Mouse (Mus musculus) erythroblast, embryonic 14.5 days (primary cell): ENCODE measurements around the gene Nipa2.

Experiments used
- GATA1 ChIP-seq: IDR thresholded peaks from 2 replicates; pipeline ENCODE4 v1.6.1; 2012; ENCODE audit warnings: low read length, inconsistent platforms, mixed read lengths
- TAL1 ChIP-seq: IDR thresholded peaks from 3 replicates; pipeline ENCODE4 v1.6.1; 2012; ENCODE audit warnings: low read length, inconsistent platforms, mixed read lengths

GRCm38 (mm10) chr7:55986526-55987214 lies 24.4 kb upstream of the Nipa2 start:
- TF ChIP-seq GATA1 (no peak), TAL1 (no peak)
